Mouse (Mus musculus): ENCODE measurements around the gene Slc29a2. TPM values are rescaled to one million over a fixed set of nuclear protein-coding genes. Genes with fewer than 3 reads are reported as not detected.
"Not testable (repeated sequence)": the region's sequence is repeated elsewhere in the genome, so short reads cannot be mapped to it uniquely, and the experiment has no call there.

Gene Slc29a2
- polyA plus RNA-seq, 1 experiment = 0.03 TPM

- Histone ChIP-seq H3K4me3 (replicated peaks) (no peak overlapping the region), H3K4me1 (ENCODE audit: control insufficient read depth) (peaks cover 4% of the 10 kb centered on the region), H3K9me3 (ENCODE audit: control insufficient read depth, low read length) (no peaks in the 10 kb centered on the region), H3K27me3 (ENCODE audit: control insufficient read depth) (peaks cover 15% of the 10 kb centered on the region), H3K36me3 (ENCODE audit: control insufficient read depth) (no peaks in the 10 kb centered on the region)
- no peak for TF ChIP-seq TAL1 (IDR thresholded peaks at IDR 0.05; ENCODE audit: low read length)
- TF ChIP-seq GATA1 (IDR thresholded peaks at IDR 0.05; ENCODE audit: low read length) = no peak
Observed at GRCm38 (mm10) chr19:4999445-5000140, 24.1 kb upstream of the Slc29a2 start.

- no peak overlapping the region for H3K4me3 ChIP-seq (replicated peaks)
- H3K27me3 ChIP-seq (ENCODE audit: control insufficient read depth) = peaks cover 15% of the 10 kb centered on the region
- H3K9me3 ChIP-seq (ENCODE audit: control insufficient read depth, low read length) = peaks cover 3% of the 10 kb centered on the region
- peaks cover 4% of the 10 kb centered on the region for H3K4me1 ChIP-seq (ENCODE audit: control insufficient read depth)
- H3K36me3 ChIP-seq (ENCODE audit: control insufficient read depth) = no peaks in the 10 kb centered on the region
- TF ChIP-seq GATA1 (IDR thresholded peaks at IDR 0.05; ENCODE audit: low read length) = no peak
- no peak for TF ChIP-seq TAL1 (IDR thresholded peaks at IDR 0.05; ENCODE audit: low read length)
Observed at GRCm38 (mm10) chr19:5001666-5002406, 21.8 kb upstream of the Slc29a2 start.

DNA sequence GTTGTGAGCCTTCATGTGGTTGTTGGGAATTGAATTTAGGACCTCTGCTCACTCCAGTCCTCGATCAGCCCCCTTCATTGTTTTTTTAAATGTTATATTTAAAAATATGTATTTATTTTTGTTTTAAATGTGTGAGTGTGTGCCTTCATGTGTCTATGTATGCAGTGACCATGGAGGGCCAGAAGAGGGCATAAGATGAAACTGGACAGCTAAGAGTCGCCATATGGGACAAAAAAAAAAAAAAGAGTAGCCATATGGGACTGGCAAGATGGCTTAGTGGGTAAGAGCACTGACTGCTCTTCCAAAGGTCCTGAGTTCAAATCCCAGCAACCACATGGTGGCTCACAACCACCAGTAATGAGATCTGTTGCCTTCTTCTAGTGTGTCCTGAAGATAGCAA is 20.0 kb upstream of the Slc29a2 start:
- H3K4me3 ChIP-seq (replicated peaks); H3K36me3 ChIP-seq (ENCODE audit: control insufficient read depth); H3K4me1 ChIP-seq (ENCODE audit: control insufficient read depth); H3K9me3 ChIP-seq (ENCODE audit: control insufficient read depth, low read length): not testable (repeated sequence)
- H3K27me3 ChIP-seq (ENCODE audit: control insufficient read depth) = peaks cover 10% of the 10 kb centered on the region

DNA sequence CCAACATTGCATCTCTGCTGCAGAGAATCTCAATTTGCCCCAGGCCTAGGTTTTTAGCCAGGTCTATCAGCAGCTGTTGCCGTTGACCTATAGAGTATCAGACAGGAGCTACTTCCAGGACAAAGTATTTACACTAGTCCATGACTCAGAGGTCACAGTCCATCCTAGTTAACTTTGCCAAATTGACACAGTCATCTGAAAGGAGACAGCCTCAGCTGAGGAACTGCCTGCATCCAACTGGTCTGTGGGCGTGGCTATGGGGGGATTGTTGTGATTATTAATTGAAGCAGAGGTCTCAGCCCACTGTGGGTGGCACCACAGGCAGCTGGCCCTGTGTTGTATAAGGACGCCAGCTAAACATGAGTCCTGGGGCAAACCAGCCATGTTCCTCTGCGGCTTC is 18.7 kb upstream of the Slc29a2 start:
- Histone ChIP-seq H3K27me3 (ENCODE audit: control insufficient read depth) (peaks cover 10% of the 10 kb centered on the region), H3K36me3 (ENCODE audit: control insufficient read depth) (no peaks in the 10 kb centered on the region), H3K4me3 (replicated peaks) (no peak overlapping the region), H3K4me1 (ENCODE audit: control insufficient read depth) (peaks cover 4% of the 10 kb centered on the region), H3K9me3 (ENCODE audit: control insufficient read depth, low read length) (peaks cover 3% of the 10 kb centered on the region)
- TF ChIP-seq TAL1 (IDR thresholded peaks at IDR 0.05; ENCODE audit: low read length) (no peak), GATA1 (IDR thresholded peaks at IDR 0.05; ENCODE audit: low read length) (no peak)

DNA sequence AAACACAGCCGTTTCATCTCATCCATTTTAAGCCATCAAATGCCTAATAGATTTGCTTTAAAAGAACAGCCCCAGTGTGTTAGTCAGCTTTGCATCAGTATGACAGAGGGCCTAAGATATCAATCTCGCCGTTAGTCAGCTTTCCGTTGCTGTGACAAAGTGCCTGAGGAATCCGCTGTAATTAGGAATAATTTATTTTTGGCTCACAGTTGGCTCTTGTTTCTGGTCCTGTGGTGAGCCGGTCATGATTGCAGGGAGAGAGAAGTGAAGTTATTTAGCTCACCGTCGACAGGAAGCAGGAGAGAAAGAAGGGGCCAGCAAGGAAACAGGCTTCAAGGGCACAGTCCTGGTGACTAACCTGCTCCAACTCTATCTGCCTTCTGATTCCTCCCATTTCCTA is 10.5 kb upstream of the Slc29a2 start:
- H3K4me3 ChIP-seq (replicated peaks) = no peak overlapping the region
- no peaks in the 10 kb centered on the region for H3K9me3 ChIP-seq (ENCODE audit: control insufficient read depth, low read length)
- peaks cover 2% of the 10 kb centered on the region; the same call in 1 of the 2 replicates for H3K4me1 ChIP-seq (ENCODE audit: control insufficient read depth)
- TF ChIP-seq TAL1 (IDR thresholded peaks at IDR 0.05; ENCODE audit: low read length) (no peak), GATA1 (IDR thresholded peaks at IDR 0.05; ENCODE audit: low read length) (no peak)
- peaks cover 4% of the 10 kb centered on the region; the same call in 1 of the 2 replicates for H3K27me3 ChIP-seq (ENCODE audit: control insufficient read depth)
- no peaks in the 10 kb centered on the region for H3K36me3 ChIP-seq (ENCODE audit: control insufficient read depth)

DNA sequence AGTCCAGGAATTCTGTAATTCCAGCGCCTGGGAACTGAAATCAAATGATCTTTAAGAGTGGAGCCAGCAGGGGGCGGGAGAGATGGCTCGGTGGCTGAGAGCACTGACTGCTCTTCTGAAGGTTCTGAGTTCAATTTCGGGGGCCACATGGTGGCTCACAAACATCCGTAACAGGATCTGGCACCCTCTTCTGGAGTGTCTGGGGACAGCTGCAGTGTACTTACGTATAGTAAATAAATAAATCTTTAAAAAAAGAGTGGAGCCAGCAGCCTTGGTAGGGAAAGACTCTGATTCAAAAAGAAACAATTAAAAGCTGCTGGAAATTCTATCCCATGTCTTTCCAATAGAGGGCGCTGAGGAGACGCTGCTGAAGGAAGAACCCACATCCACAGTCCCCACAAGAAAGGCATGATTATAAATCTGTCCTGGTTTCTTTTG is 8.7 kb upstream of the Slc29a2 start:
- TF ChIP-seq TAL1 (IDR thresholded peaks at IDR 0.05; ENCODE audit: low read length) (no peak), GATA1 (IDR thresholded peaks at IDR 0.05; ENCODE audit: low read length) (no peak)
- no peak overlapping the region for H3K4me3 ChIP-seq (replicated peaks)
- no peaks in the 10 kb centered on the region for H3K36me3 ChIP-seq (ENCODE audit: control insufficient read depth)
- H3K9me3 ChIP-seq (ENCODE audit: control insufficient read depth, low read length) = no peaks in the 10 kb centered on the region
- peaks cover 2% of the 10 kb centered on the region; the same call in 1 of the 2 replicates for H3K4me1 ChIP-seq (ENCODE audit: control insufficient read depth)
- peaks cover 4% of the 10 kb centered on the region; the same call in 1 of the 2 replicates for H3K27me3 ChIP-seq (ENCODE audit: control insufficient read depth)

GRCm38 (mm10) chr19:5016221-5016742 is 7.4 kb upstream of the Slc29a2 start:
- Histone ChIP-seq H3K27me3 (ENCODE audit: control insufficient read depth) (peaks cover 4% of the 10 kb centered on the region; the same call in 1 of the 2 replicates), H3K9me3 (ENCODE audit: control insufficient read depth, low read length) (no peaks in the 10 kb centered on the region), H3K4me1 (ENCODE audit: control insufficient read depth) (peaks cover 2% of the 10 kb centered on the region; the same call in 1 of the 2 replicates), H3K4me3 (replicated peaks) (no peak overlapping the region), H3K36me3 (ENCODE audit: control insufficient read depth) (no peaks in the 10 kb centered on the region)
- TF ChIP-seq TAL1 (IDR thresholded peaks at IDR 0.05; ENCODE audit: low read length) (no peak), GATA1 (IDR thresholded peaks at IDR 0.05; ENCODE audit: low read length) (no peak)

DNA sequence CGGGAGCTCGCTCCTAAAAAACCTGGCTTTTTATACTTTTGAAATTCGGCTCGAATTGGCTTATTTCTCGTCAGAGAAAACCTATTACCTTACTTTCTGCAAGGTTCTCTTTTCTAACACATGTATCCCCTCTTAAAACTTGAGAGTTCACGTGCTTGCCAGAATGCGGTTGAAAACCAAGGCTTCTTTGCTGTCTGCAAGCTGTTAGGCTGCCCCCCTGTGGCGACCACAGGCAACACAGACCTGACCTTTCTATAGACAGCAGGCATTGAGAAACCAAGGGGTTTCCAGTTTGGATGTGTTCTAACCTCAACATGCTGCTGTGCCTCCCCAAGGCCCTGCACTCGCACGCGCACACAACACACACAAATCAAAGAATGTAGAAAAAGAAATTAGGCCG is 6.9 kb upstream of the Slc29a2 start:
- Histone ChIP-seq H3K4me3 (replicated peaks) (no peak overlapping the region), H3K9me3 (ENCODE audit: control insufficient read depth, low read length) (no peaks in the 10 kb centered on the region), H3K4me1 (ENCODE audit: control insufficient read depth) (peaks cover 2% of the 10 kb centered on the region; the same call in 1 of the 2 replicates), H3K27me3 (ENCODE audit: control insufficient read depth) (peaks cover 4% of the 10 kb centered on the region; the same call in 1 of the 2 replicates), H3K36me3 (ENCODE audit: control insufficient read depth) (no peaks in the 10 kb centered on the region)
- TF ChIP-seq GATA1 (IDR thresholded peaks at IDR 0.05; ENCODE audit: low read length) = no peak
- no peak for TF ChIP-seq TAL1 (IDR thresholded peaks at IDR 0.05; ENCODE audit: low read length)

DNA sequence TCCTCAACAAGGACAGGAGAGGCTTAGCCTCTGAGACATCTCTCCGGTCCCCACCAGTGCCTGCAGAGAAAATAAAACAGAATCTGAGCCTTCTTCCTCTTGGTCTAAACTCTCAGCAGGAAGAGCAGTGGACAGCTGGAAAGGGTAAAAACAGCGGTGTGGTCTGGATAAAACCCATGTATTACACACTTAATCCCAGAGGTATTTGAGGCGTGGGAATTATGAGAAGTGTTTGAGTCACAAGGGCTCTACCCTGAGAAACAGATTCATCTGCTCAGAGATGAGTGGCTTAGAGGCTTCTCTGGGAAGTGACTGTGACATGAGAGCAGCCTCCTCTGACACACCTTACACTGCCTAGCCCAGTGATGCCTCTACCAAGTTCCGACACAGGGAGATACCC is 6.0 kb upstream of the Slc29a2 start:
- Histone ChIP-seq H3K9me3 (ENCODE audit: control insufficient read depth, low read length) (no peaks in the 10 kb centered on the region), H3K27me3 (ENCODE audit: control insufficient read depth) (peaks cover 4% of the 10 kb centered on the region; the same call in 1 of the 2 replicates), H3K4me1 (ENCODE audit: control insufficient read depth) (peaks cover 2% of the 10 kb centered on the region; the same call in 1 of the 2 replicates), H3K36me3 (ENCODE audit: control insufficient read depth) (no peaks in the 10 kb centered on the region), H3K4me3 (replicated peaks) (no peak overlapping the region)
- no peak for TF ChIP-seq TAL1 (IDR thresholded peaks at IDR 0.05; ENCODE audit: low read length)
- TF ChIP-seq GATA1 (IDR thresholded peaks at IDR 0.05; ENCODE audit: low read length) = no peak

All from erythroblast, embryonic 14.5 days (primary cell).